16 mouse cellular contexts compared by ENCODE assay signal in the genomic region with DNA sequence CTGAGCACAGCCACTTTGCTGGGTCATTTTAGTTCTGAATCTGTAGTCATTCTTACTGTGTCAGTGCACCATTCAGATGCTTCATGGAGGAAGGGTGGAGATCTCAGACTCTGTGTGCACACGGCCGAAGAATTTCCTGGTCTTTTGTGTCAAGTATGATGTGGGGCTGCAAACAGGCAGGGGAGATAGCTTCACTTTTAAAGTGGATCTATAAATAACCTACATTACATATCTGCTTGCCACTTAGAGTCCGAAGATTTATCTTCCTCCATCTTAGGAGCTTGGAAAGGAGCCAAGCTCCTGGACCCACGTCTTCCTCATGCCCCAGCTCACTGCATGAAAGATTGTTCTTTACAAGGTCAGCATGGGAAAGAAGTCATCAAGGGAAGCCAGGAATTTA. TPM values are rescaled to one million over a fixed set of nuclear protein-coding genes. Genes with fewer than 3 reads are reported as not detected.
A peak's percentile ranks its signal among the peaks of the same experiment; 100 is the strongest.
DNase-seq lines count a peak whose midpoint lies in the region; ATAC-seq and TF ChIP-seq lines count a peak whose summit lies in the region.
"Had no signal": no experiment of that assay in that cellular context is flagged by ENCODE, and none has a peak within 500 bp of the region (broad histone marks: within the 10 kb centered on the region; RNA-seq: fewer than 3 reads in every experiment).

No protein-coding gene starts in this region.

- ATAC-seq in intestine, embryonic 15.5 days, result peak; percentile 48
- no peak for ATAC-seq in intestine, postnatal 0 days
- no peak for ATAC-seq in kidney, embryonic 15.5 days (replicated peaks; ENCODE audit: low FRiP score)
- ATAC-seq: hindbrain, embryonic 16.5 days had no signal

- H3K36me3 ChIP-seq in intestine, embryonic 15.5 days, result no peaks in the 10 kb centered on the region
- H3K36me3 ChIP-seq in intestine, postnatal 0 days (ENCODE audit: control insufficient read depth, insufficient read depth), result no peaks in the 10 kb centered on the region
- no peaks in the 10 kb centered on the region for H3K36me3 ChIP-seq in kidney, embryonic 15.5 days
- H3K36me3 ChIP-seq: embryonic facial prominence, embryonic 12.5 days; forebrain, embryonic 10.5 days; neural tube, embryonic 12.5 days had no signal

- no peaks in the 10 kb centered on the region for H3K9me3 ChIP-seq in intestine, embryonic 15.5 days
- H3K9me3 ChIP-seq in intestine, postnatal 0 days (ENCODE audit: control insufficient read depth), result no peaks in the 10 kb centered on the region
- H3K9me3 ChIP-seq in kidney, embryonic 15.5 days (replicated peaks), result no peaks in the 10 kb centered on the region
- H3K9me3 ChIP-seq: embryonic facial prominence, embryonic 12.5 days; forebrain, embryonic 10.5 days; neural tube, embryonic 12.5 days had no signal

- WGBS in intestine, embryonic 15.5 days, result 16% methylated on average over 4 of the region's 4 CpGs
- WGBS in intestine, postnatal 0 days, result 9% methylated on average over 4 of the region's 4 CpGs
- 37% methylated on average over 4 of the region's 4 CpGs for WGBS in kidney, embryonic 15.5 days

- H3K4me1 ChIP-seq in intestine, embryonic 15.5 days (replicated peaks), result peaks cover 6% of the 10 kb centered on the region
- no peaks in the 10 kb centered on the region for H3K4me1 ChIP-seq in intestine, postnatal 0 days (replicated peaks; ENCODE audit: control insufficient read depth, insufficient read depth, low read length)
- H3K4me1 ChIP-seq in kidney, embryonic 15.5 days, result 0 out of 2 replicates have a peak, but pooled peaks cover 3% of the 10 kb centered on the region

- no peak overlapping the region for H3K4me2 ChIP-seq in intestine, embryonic 15.5 days (replicated peaks)
- no peak overlapping the region for H3K4me2 ChIP-seq in intestine, postnatal 0 days (replicated peaks; ENCODE audit: low read depth)
- H3K4me2 ChIP-seq in kidney, embryonic 15.5 days, result no peak overlapping the region
- H3K4me2 ChIP-seq: embryonic facial prominence, embryonic 12.5 days; neural tube, embryonic 12.5 days had no signal

- no peak overlapping the region for H3K27ac ChIP-seq in intestine, embryonic 15.5 days
- H3K27ac ChIP-seq in intestine, postnatal 0 days (ENCODE audit: low read depth, low read length), result no peak overlapping the region
- H3K27ac ChIP-seq in kidney, embryonic 15.5 days, result peak overlapping the region; percentile 72
- H3K27ac ChIP-seq: embryonic facial prominence, embryonic 12.5 days; forebrain, embryonic 10.5 days; macrophage; neural tube, embryonic 12.5 days had no signal

- no peak overlapping the region for H3K9ac ChIP-seq in intestine, embryonic 15.5 days
- no peak overlapping the region for H3K9ac ChIP-seq in intestine, postnatal 0 days (ENCODE audit: low read depth, low read length)
- H3K9ac ChIP-seq in kidney, embryonic 15.5 days, result no peak overlapping the region
- H3K9ac ChIP-seq: embryonic facial prominence, embryonic 12.5 days; neural tube, embryonic 12.5 days had no signal

- no peak overlapping the region for H3K4me3 ChIP-seq in intestine, embryonic 15.5 days (replicated peaks)
- H3K4me3 ChIP-seq in intestine, postnatal 0 days (ENCODE audit: low read depth, low read length), result no peak overlapping the region
- no peak overlapping the region for H3K4me3 ChIP-seq in kidney, embryonic 15.5 days (replicated peaks)
- H3K4me3 ChIP-seq: embryonic facial prominence, embryonic 12.5 days; forebrain, embryonic 10.5 days; neural tube, embryonic 12.5 days had no signal

- no peak for TF ChIP-seq CTCF in intestine, postnatal 0 days (IDR thresholded peaks at IDR 0.05; ENCODE audit: low read depth)

- peak; percentile 37 to 49 for DNase-seq in adrenal gland, adult (ENCODE audit: inconsistent age in 2 of 2, low spot score in 1 of 2)
- no peak for DNase-seq in adrenal gland, postnatal 10 days
- DNase-seq in 416B (ENCODE audit: low read depth), result peak; percentile 55
- DNase-seq in cerebellum, postnatal 25 days, result no peak
- DNase-seq in urinary bladder, adult 2 months (ENCODE audit: low spot score), result no peak
- DNase-seq: cerebellum, postnatal 36 days; midbrain, embryonic 14.5 days; retina, postnatal 1 day had no signal

- H3K27me3 ChIP-seq in intestine, embryonic 15.5 days (replicated peaks), result no peaks in the 10 kb centered on the region
- H3K27me3 ChIP-seq in intestine, postnatal 0 days (replicated peaks; ENCODE audit: control insufficient read depth, insufficient read depth, low read length), result no peaks in the 10 kb centered on the region
- H3K27me3 ChIP-seq in kidney, embryonic 15.5 days, result no peaks in the 10 kb centered on the region
- H3K27me3 ChIP-seq: embryonic facial prominence, embryonic 12.5 days; neural tube, embryonic 12.5 days had no signal

RNA-seq across cellular contexts. Expression of gene Pecam1, which starts 19.7 kb away (rescaled TPM):
- total RNA-seq in adrenal gland, postnatal 10 days (2021), result 100 to 1,000 TPM; 131 to 146 TPM
- 46.5 and 49.3 TPM in 2 replicates for polyA plus RNA-seq in intestine, embryonic 15.5 days (2015; fragmentation: Nextera tagmentation; extraction: Ambion mirVana)
- polyA plus RNA-seq in intestine, postnatal 0 days (2015; fragmentation: Nextera tagmentation; extraction: Ambion mirVana), result 25.9 and 26.1 TPM in 2 replicates
- polyA plus RNA-seq in kidney, embryonic 15.5 days (2015; fragmentation: Nextera tagmentation; extraction: Ambion mirVana), result 59.3 and 66.5 TPM in 2 replicates
- polyA plus RNA-seq in urinary bladder, adult 2 months (2012; rRNA removed), result 47.7 and 66.2 TPM in 2 replicates

RNA-seq across cellular contexts. Expression of gene Milr1, which starts 20.3 kb away (rescaled TPM):
- 1 to 10 TPM; 1.1 to 1.6 TPM for total RNA-seq in adrenal gland, postnatal 10 days (2021)
- polyA plus RNA-seq in intestine, embryonic 15.5 days (2015; fragmentation: Nextera tagmentation; extraction: Ambion mirVana), result 2.0 TPM in 2 replicates
- 1.3 and 1.9 TPM in 2 replicates for polyA plus RNA-seq in intestine, postnatal 0 days (2015; fragmentation: Nextera tagmentation; extraction: Ambion mirVana)
- polyA plus RNA-seq in kidney, embryonic 15.5 days (2015; fragmentation: Nextera tagmentation; extraction: Ambion mirVana), result 1.0 and 1.7 TPM in 2 replicates
- polyA plus RNA-seq in urinary bladder, adult 2 months (2012; rRNA removed), result 3.2 and 3.4 TPM in 2 replicates

RNA-seq across cellular contexts. Expression of gene Polg2, which starts 48.6 kb away (rescaled TPM):
- 1 to 10 TPM; 6.5 to 8.5 TPM for total RNA-seq in adrenal gland, postnatal 10 days (2021)
- 11.7 and 11.9 TPM in 2 replicates for polyA plus RNA-seq in intestine, embryonic 15.5 days (2015; fragmentation: Nextera tagmentation; extraction: Ambion mirVana)
- polyA plus RNA-seq in intestine, postnatal 0 days (2015; fragmentation: Nextera tagmentation; extraction: Ambion mirVana), result 12.9 and 13.3 TPM in 2 replicates
- 10.2 and 12.1 TPM in 2 replicates for polyA plus RNA-seq in kidney, embryonic 15.5 days (2015; fragmentation: Nextera tagmentation; extraction: Ambion mirVana)
- polyA plus RNA-seq in urinary bladder, adult 2 months (2012; rRNA removed), result 8.6 and 9.4 TPM in 2 replicates

RNA-seq across cellular contexts. Expression of gene Ddx5, which starts 58.3 kb away (rescaled TPM):
- total RNA-seq in adrenal gland, postnatal 10 days (2021), result 100 to 1,000 TPM; 611 to 691 TPM
- polyA plus RNA-seq in intestine, embryonic 15.5 days (2015; fragmentation: Nextera tagmentation; extraction: Ambion mirVana), result 257 and 283 TPM in 2 replicates
- polyA plus RNA-seq in intestine, postnatal 0 days (2015; fragmentation: Nextera tagmentation; extraction: Ambion mirVana), result 163 and 183 TPM in 2 replicates
- 344 and 366 TPM in 2 replicates for polyA plus RNA-seq in kidney, embryonic 15.5 days (2015; fragmentation: Nextera tagmentation; extraction: Ambion mirVana)
- polyA plus RNA-seq in urinary bladder, adult 2 months (2012; rRNA removed), result 624 and 672 TPM in 2 replicates

RNA-seq across cellular contexts. Expression of gene Cep95, which starts 58.3 kb away (rescaled TPM):
- total RNA-seq in adrenal gland, postnatal 10 days (2021), result 10 to 100 TPM in 1 of 2 experiments, 1 to 10 TPM in 1; 6.2 to 13.0 TPM
- 14.6 and 16.3 TPM in 2 replicates for polyA plus RNA-seq in intestine, embryonic 15.5 days (2015; fragmentation: Nextera tagmentation; extraction: Ambion mirVana)
- polyA plus RNA-seq in intestine, postnatal 0 days (2015; fragmentation: Nextera tagmentation; extraction: Ambion mirVana), result 5.3 and 5.5 TPM in 2 replicates
- 21.7 and 22.0 TPM in 2 replicates for polyA plus RNA-seq in kidney, embryonic 15.5 days (2015; fragmentation: Nextera tagmentation; extraction: Ambion mirVana)
- 14.0 and 15.4 TPM in 2 replicates for polyA plus RNA-seq in urinary bladder, adult 2 months (2012; rRNA removed)

Comparison
In these comparisons a context has a peak if more than half of its experiments do, and no peak if none do; other contexts are left out.
1. DNase-seq: peak in adrenal gland, adult (2 of 2) and 416B (single experiment); none in adrenal gland, postnatal 10 days (single experiment), cerebellum, postnatal 25 days (0 of 2) and urinary bladder, adult 2 months (single experiment).